Mouse (Mus musculus): ENCODE data around the gene Prelid1. TPM values are rescaled to one million over a fixed set of nuclear protein-coding genes. Genes with fewer than 3 reads are reported as not detected.
A peak's percentile ranks its signal among the peaks of the same experiment; 100 is the strongest.

Gene Prelid1
- polyA plus RNA-seq, 1 experiment from 2014 or later, result 510 TPM

DNA sequence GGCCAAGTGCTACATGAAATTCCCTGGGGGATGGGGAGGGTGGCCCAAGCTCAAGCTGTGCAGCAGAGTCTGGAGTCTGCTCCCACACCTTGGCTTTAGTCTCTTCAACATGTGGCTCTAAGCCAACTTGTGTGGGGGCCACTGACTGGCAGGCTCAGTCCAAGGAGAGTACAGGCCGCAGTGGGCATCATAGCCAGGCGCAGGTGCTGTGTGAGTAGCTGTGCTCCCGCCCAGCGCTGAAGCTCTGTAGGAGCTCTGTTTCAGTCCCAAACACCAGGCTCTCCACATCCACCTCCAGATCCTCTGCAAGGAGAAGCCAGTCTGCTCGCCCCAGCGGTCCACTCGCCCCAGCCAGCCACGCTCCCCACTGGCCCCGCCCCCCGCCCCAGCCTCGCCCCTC lies 5.3 kb downstream of the Prelid1 start:
- no peak for DNase-seq (ENCODE audit: low spot score)
- WGBS, result 86% methylated on average over 11 of the region's 11 CpGs
- H3K9me3 ChIP-seq, result no peaks in the 10 kb centered on the region
- peaks cover 11% of the 10 kb centered on the region for H3K27me3 ChIP-seq (ENCODE audit: insufficient read depth, poor library complexity, severe bottlenecking)
- H3K36me3 ChIP-seq, result peaks cover 47% of the 10 kb centered on the region
- H3K4me1 ChIP-seq (replicated peaks), result peaks cover 62% of the 10 kb centered on the region
- H3K4me3 ChIP-seq, result 0 out of 2 replicates have a peak overlapping the region, but pooled peaks have one; percentile 11
- H3K27ac ChIP-seq, result no peak overlapping the region

GRCm38 (mm10) chr13:55327169-55327568 lies 6.9 kb downstream of the Prelid1 start:
- H3K36me3 ChIP-seq, result peaks cover 45% of the 10 kb centered on the region
- WGBS, result 61% methylated on average over 4 of the region's 4 CpGs
- DNase-seq (ENCODE audit: low spot score), result no peak
- peaks cover 11% of the 10 kb centered on the region for H3K27me3 ChIP-seq (ENCODE audit: insufficient read depth, poor library complexity, severe bottlenecking)
- no peak overlapping the region for H3K27ac ChIP-seq
- H3K4me1 ChIP-seq (replicated peaks), result peaks cover 60% of the 10 kb centered on the region
- H3K4me3 ChIP-seq, result 0 out of 2 replicates have a peak overlapping the region, but pooled peaks have one; percentile 69
- no peaks in the 10 kb centered on the region for H3K9me3 ChIP-seq

GRCm38 (mm10) chr13:55327633-55328032 lies 7.3 kb downstream of the Prelid1 start:
- Histone ChIP-seq H3K36me3 (peaks cover 45% of the 10 kb centered on the region), H3K4me1 (replicated peaks) (peaks cover 58% of the 10 kb centered on the region), H3K4me3 (peak overlapping the region; percentile 69), H3K9me3 (no peaks in the 10 kb centered on the region), H3K27ac (no peak overlapping the region), H3K27me3 (ENCODE audit: insufficient read depth, poor library complexity, severe bottlenecking) (peaks cover 11% of the 10 kb centered on the region)
- WGBS, result 49% methylated on average over 8 of the region's 8 CpGs
- DNase-seq (ENCODE audit: low spot score), result peak; percentile 84

DNA sequence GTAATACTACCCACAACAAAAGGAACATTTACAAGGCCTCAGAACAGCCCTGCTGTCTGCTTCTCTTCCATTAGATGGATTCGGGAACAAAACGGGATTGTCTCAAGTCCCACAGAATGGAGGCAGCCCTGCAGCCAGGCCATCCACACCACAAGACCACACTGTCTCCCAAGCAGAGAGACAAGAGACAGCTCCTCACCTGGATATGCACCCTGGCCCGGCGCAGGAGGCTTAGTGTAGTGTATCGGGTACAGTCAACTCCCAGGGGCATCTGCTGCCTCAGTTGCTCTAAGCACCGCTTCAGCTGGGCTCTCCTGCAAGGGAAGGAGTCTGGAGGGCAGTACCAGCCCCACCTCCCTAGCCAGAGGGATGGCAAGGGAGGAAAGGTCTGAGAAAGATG lies 7.9 kb downstream of the Prelid1 start:
- H3K36me3 ChIP-seq, result peaks cover 41% of the 10 kb centered on the region
- no peaks in the 10 kb centered on the region for H3K9me3 ChIP-seq
- DNase-seq (ENCODE audit: low spot score), result no peak
- H3K27ac ChIP-seq, result 0 out of 2 replicates have a peak overlapping the region, but pooled peaks have one; percentile 13
- peaks cover 11% of the 10 kb centered on the region for H3K27me3 ChIP-seq (ENCODE audit: insufficient read depth, poor library complexity, severe bottlenecking)
- peak overlapping the region; percentile 69 for H3K4me3 ChIP-seq
- H3K4me1 ChIP-seq (replicated peaks), result peaks cover 53% of the 10 kb centered on the region
- WGBS, result 79% methylated on average over 6 of the region's 6 CpGs

DNA sequence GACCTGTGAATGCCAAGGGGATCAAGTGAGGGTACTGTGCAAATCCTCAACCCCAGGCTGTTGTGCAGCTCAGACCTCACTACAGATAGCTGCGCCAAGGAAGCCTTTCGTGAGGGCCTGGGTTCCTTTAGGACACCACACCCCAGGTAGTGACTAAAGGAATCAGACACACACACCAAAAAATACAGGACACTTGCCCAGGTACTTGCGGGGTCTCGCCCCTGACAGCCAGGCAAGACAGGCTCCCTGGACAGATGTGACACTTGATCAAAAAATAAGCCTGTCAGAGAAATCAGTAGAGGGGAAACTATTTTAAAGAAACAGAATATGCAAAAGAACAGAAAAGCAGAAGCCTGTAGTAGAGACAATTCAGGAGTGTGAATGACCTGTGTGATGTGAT lies 8.3 kb downstream of the Prelid1 start:
- Histone ChIP-seq H3K27me3 (ENCODE audit: insufficient read depth, poor library complexity, severe bottlenecking) (peaks cover 11% of the 10 kb centered on the region), H3K36me3 (peaks cover 36% of the 10 kb centered on the region), H3K27ac (peak overlapping the region; percentile 96; the same call in 1 of the 2 replicates), H3K4me3 (peak overlapping the region; percentile 69), H3K4me1 (replicated peaks) (peaks cover 48% of the 10 kb centered on the region), H3K9me3 (no peaks in the 10 kb centered on the region)
- 84% methylated on average over 4 of the region's 4 CpGs for WGBS
- DNase-seq (ENCODE audit: low spot score), result no peak

DNA sequence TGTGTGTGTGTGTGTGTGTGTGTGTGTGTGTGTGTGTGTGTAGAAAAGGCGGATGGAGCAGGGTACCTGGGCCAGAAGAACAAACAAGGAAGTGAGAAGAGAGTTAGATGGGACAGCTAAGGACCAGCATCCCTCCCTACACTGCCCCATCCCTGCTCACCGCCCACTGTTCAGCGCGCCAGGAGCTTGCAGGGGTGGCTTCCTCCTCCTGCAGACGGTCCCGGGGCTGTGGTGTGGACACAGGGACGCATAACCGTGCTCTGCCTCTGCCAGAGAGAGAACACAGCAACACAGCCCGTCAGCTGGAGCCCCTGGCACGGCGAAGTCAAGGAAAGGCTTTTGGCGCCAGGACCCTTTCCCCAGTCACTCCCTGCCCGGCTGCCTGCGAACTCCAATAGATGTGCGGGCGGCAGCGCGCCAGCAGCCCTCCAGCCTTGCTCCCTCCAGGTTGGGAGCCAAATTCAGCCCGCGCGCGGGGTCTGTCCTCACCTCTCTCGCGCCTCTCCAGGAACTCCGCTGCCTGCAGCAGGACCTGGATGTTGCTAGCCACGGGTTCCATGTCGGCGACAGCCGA lies 8.9 kb downstream of the Prelid1 start:
- Histone ChIP-seq H3K9me3 (no peaks in the 10 kb centered on the region), H3K36me3 (peaks cover 30% of the 10 kb centered on the region), H3K27me3 (ENCODE audit: insufficient read depth, poor library complexity, severe bottlenecking) (peaks cover 11% of the 10 kb centered on the region), H3K4me1 (replicated peaks) (peaks cover 43% of the 10 kb centered on the region), H3K4me3 (peak overlapping the region; percentile 69), H3K27ac (peak overlapping the region; percentile 96)
- no peak for DNase-seq (ENCODE audit: low spot score)
- WGBS, result 2% methylated on average over 29 of the region's 29 CpGs

DNA sequence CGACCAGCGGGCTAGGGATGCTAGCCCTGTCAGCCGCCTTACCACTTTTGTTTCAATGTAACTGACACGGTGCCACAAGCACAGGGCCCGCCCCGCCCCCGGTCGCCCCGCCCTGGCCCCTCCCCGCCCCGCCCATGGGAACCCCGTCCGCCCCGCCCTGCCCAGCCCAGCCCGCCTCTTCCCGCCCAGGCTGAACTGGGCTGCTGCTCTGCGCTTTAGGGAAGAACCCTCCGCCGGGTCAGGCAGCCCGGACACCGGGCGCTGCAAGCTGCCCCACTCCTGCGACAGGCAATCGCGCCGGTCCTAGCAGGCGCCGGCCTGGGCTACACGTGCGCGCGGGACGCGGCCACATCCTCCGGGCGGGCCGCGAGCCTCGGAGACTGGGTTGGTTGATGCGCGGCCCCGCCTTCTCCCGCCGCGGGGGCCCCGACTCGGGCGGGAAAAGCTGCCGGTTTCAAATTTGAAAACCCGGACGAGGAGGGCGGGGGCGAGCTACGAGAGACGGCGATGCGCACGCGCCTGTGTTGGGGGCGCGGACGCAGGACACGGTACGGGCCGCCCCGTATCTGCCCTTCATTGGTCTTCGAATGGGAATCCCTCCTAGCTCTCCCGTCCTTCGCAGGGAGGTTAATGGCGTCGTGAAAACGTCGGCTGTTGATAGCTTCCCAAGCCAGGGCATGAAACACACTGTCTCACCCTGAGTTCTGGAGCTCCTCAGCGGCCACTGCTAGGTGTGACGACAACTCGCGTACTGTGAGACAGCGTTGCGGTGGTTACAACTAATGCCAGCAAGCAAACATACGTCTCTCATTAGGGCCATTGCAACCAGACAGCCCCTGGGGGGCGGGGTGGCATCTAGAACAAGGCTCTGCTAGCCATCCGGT lies 9.6 kb downstream of the Prelid1 start, which contains the start of gene Mxd3:
TSS of gene Mxd3 (minus strand) at position 141 of the 884 bp plus-strand sequence.
- Histone ChIP-seq H3K9me3 (no peaks in the 10 kb centered on the region), H3K36me3 (peaks cover 23% of the 10 kb centered on the region), H3K27me3 (ENCODE audit: insufficient read depth, poor library complexity, severe bottlenecking) (peaks cover 11% of the 10 kb centered on the region), H3K27ac (peak within 1 kb of the TSS; percentile 96), H3K4me1 (replicated peaks) (peaks cover 43% of the 10 kb centered on the region), H3K4me3 (peak within 1 kb of the TSS; percentile 69)
- peak; percentile 91 for DNase-seq (ENCODE audit: low spot score)
- under 1% methylated on average over 82 of the region's 82 CpGs for whole genome bisulfite sequencing

GRCm38 (mm10) chr13:55330567-55331400 lies 10.5 kb downstream of the Prelid1 start:
- 47% methylated on average over 14 of the region's 14 CpGs for WGBS
- no peak for DNase-seq (ENCODE audit: low spot score)
- peaks cover 11% of the 10 kb centered on the region for H3K27me3 ChIP-seq (ENCODE audit: insufficient read depth, poor library complexity, severe bottlenecking)

GRCm38 (mm10) chr13:55332331-55332730 lies 12.0 kb downstream of the Prelid1 start:
- Histone ChIP-seq H3K27ac (no peak overlapping the region), H3K4me1 (replicated peaks) (peaks cover 44% of the 10 kb centered on the region), H3K4me3 (no peak overlapping the region), H3K36me3 (peaks cover under 1% of the 10 kb centered on the region; the same call in 1 of the 2 replicates), H3K9me3 (no peaks in the 10 kb centered on the region), H3K27me3 (ENCODE audit: insufficient read depth, poor library complexity, severe bottlenecking) (peaks cover 11% of the 10 kb centered on the region)
- DNase-seq (ENCODE audit: low spot score), result no peak
- WGBS, result 91% methylated on average over 3 of the region's 3 CpGs

More at GRCm38 (mm10) chr13:55330567-55331400, 10.5 kb downstream of the Prelid1 start:
- H3K9me3 ChIP-seq, result no peaks in the 10 kb centered on the region
- H3K4me3 ChIP-seq, result peak overlapping the region; percentile 69
- H3K4me1 ChIP-seq (replicated peaks), result peaks cover 43% of the 10 kb centered on the region
- H3K36me3 ChIP-seq, result peaks cover 14% of the 10 kb centered on the region
- peak overlapping the region; percentile 96 for H3K27ac ChIP-seq

GRCm38 (mm10) chr13:55335701-55336100 lies 15.4 kb downstream of the Prelid1 start:
- H3K27ac ChIP-seq, result no peak overlapping the region
- no peaks in the 10 kb centered on the region for H3K9me3 ChIP-seq
- DNase-seq (ENCODE audit: low spot score), result no peak
- no peaks in the 10 kb centered on the region for H3K36me3 ChIP-seq
- H3K27me3 ChIP-seq (ENCODE audit: insufficient read depth, poor library complexity, severe bottlenecking), result no peaks in the 10 kb centered on the region
- H3K4me1 ChIP-seq (replicated peaks), result peaks cover 19% of the 10 kb centered on the region
- WGBS, result 81% methylated on average over 4 of the region's 4 CpGs
- H3K4me3 ChIP-seq, result no peak overlapping the region

DNA sequence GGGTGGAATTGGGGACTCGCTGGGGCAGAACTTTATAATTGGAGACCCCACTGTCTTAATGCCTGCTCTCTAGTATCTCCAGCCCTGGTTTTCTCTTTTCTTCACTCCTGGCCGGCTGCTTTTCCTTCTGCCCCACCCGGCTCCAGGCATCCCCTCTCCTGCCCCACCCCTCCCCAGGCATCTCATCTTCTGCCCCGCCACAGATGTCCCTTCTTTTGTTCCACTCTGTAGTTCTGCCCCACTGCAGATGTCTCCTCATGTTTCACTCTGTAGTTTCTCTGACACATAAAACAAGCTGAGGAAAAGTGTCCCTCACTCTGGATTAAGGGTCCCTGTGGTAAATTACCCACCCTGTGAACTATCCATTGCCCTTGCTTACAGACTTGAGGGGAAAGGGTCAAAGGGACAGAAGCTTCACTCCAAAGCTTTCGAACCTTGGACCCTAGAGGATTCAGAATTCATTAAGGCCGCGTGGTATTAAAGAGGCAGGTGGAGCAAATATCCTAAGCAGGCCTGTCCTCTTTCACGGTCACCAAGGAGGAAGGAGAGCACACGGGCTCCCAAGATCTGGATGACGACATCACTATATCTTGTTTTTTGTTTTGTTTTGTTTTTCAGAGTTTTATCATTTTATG lies 17.2 kb downstream of the Prelid1 start:
- Histone ChIP-seq H3K27ac (0 out of 2 replicates have a peak overlapping the region, but pooled peaks have one; percentile 23), H3K4me1 (replicated peaks) (peaks cover 12% of the 10 kb centered on the region), H3K27me3 (ENCODE audit: insufficient read depth, poor library complexity, severe bottlenecking) (no peaks in the 10 kb centered on the region), H3K4me3 (no peak overlapping the region), H3K36me3 (no peaks in the 10 kb centered on the region), H3K9me3 (no peaks in the 10 kb centered on the region)
- no peak for DNase-seq (ENCODE audit: low spot score)
- 73% methylated on average over 10 of the region's 10 CpGs for WGBS
